Mouse (Mus musculus) adrenal gland, postnatal 36 days (tissue): ENCODE measurements at regions not wholly inside any gene's neighbourhood (a gene's known extent, or its start where the extent isn't known, plus 50 kb on each side); places are given as distances from the start of the nearest gene placed in this dataset.

Source experiments
- DNase-seq, 2 experiments: peaks; one replicate each; pipeline ENCODE4 v3.0.0; 2021; ENCODE audit warnings: mixed read lengths in 1 of 2

DNA sequence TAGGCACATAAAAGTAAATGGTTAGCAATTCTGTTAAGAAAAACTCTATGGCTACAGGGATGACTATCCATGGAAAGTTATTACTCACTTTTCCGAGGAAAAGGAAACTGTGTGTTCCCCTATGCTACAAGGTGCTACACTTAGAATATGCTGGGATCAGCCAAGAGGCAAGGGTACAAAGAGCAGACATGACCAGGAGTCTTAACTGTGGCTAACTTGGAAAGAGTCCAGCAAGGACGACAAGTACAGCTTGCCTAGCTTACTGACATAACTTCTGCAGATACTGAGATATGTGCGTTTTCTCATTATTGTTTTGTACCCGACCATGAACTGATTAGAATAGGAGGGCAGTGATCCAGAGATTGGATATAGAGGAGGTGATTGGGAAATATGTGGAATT is 296.4 kb downstream of the Gm16223 start:
- DNase-seq: no peak

DNA sequence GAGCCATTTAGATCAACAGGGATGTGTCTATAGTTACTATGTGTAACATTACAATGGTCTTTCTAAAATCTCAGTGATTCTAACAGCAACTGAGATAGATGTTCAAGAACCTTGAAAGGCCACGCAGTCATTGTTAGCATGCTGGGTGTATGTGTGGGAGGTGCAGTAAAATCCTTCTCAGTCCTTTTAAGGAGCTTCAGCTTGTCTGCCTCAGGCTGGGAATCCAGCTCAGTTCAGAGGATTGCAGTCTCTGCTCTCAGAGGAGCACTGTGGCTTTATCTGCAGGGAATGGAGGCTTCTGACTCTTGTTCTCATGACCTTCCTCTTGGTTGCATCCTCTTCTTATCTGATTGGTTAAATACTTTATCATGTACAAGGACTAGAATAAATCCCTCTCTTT is 320.2 kb downstream of the Gm16223 start:
- DNase-seq: no peak

DNA sequence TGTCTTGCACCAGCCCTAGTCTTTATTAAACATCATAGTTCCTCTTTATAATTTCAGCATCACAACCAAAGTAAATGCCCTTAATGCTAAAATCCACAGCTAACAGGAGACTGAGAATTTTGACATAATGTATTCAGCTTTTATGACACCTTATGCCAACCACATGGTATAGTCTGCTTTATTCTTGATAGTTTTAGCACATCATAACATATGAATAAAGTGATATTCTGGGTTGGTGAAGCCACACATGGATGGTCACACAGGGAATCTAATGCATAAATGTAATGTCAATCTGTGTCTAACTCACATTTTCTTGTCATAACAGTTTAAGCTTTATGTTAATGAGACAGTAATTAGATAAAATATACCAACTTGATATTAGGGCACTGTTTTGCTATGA is 328.9 kb downstream of the Gm16223 start:
- DNase-seq: no peak

DNA sequence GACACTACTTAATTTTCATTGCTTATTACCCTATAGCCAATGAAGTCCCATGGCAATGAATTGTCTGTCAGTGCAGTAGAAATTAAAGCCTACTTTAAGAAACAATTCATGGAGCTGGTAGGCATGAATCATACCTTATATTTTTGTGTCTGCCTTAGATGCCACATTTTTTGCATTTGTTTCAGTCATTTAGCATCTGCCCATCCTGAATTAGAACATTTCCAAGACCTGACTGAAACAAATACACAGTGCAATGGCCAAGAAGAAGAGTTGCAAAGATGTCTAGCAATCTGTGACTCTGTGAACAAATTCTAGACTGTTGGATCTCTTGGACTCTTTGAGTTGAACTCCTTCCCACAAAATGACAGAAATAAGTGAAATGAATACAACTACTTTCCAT is 342.2 kb downstream of the Gm16223 start:
- no peak for DNase-seq

DNA sequence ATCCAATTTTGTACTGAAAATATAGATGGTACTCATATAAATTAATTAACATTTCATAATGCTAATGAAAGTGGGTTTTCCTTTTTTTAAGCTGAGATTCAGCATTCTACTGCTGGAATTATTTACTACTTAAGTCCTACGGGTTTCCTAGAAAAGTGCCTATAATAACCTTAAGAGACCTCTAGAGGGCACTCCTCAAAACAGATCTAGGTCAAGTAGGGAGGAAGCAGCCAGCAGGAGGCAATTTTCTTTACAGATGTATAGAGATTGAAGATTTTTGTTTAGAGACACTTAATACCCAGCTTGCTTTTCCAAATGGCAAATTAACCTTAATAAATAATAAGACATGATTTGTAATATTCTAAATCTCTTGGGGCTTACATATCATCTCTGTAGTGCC is 344.5 kb downstream of the Gm16223 start:
- DNase-seq: peak in 1 of 2 experiments; percentile 1

DNA sequence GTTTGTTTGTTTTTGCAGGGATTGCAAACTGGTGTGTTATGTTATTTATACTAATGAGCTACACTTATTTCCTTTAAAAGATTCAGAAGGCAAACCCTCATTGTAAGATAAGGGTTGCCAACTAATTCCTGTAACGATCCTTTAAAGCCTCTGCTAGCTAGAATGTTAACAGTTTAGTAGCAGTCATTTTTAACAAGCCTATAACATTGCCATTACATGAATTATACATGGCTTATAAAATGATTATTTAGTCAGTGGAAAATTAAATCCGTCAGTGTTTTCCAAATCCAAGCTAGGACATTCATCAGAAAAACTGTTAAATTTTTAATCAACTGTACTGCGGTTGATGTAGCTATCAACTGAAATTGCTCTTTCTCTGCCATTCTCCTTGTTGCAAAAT is 358.1 kb downstream of the Gm16223 start:
- no peak for DNase-seq

DNA sequence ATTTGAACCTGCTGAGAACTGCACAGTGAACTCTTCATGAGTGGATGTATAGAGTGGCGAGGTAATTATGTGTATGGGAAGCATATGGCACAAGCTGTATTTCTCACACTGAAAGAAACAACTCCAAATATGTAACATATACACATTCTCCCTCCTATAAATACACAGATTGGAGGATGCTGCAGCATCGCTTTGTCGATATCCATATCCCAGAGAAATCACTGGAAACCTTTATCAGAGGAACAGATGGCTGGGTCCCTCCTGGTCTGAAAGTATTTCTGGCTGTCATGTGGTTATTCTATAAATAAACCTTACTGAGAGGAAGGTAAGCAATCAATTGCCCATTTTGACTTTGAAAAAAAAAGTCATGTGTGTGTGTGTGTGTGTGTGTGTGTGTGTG is 365.4 kb downstream of the Gm16223 start:
- DNase-seq: no peak

DNA sequence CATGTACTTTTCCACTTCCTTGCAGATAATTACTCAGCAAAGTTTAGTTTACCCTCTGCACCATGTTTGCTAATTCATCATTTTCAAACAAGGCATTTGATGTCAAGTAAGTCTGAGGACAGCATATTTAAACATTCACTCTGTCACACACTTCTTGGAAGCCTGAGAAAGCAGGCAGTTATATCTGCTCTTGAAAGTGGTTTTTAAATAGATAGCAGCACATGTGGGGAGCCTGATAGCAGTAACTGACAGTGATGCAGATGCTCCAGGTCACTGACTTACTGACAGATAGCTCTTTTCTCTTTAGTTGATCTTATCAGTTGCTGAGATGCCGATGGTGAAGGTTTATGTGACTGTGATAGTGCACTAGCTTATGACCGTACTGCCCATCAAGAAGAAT is 380.9 kb downstream of the Gm16223 start:
- no peak for DNase-seq

DNA sequence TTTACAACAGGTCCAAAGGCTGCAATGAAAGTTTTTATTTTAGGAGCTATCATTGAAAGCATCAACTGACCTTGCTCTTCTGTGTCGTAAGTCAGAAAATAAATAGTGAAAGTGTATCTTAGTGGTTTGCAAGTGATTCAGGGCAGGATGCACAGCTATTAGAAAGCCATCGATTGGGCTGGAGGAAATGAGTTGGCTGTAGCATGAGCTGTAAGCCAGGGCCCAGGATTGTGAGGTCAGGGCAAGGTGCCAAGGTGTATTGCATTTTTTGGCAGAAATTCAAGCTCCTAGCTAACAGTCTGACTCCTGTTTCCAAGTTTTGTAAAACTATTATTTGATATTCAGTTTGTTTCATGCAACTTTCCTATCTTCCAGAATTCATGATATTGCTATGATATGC is 381.8 kb downstream of the Gm16223 start:
- peak; percentile 49 to 69 for DNase-seq

DNA sequence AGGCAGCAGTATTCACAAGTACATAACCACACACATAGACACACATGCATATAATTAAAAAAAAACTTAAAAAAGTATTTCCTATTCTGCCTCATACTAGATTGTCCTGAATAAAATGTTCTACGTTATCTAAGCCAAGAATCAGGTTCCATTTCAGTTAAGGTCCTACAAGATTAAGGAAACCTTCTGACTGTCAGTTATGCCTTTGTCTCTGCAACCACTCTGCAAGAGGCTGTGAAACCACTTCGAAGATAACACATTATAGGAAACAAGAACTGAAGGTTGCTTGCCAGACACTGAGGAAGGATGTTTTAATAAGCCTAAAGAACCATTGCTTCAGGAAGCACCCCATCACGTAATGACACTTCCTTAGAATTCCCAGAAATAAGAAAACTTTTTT is 385.9 kb downstream of the Gm16223 start:
- DNase-seq: no peak

DNA sequence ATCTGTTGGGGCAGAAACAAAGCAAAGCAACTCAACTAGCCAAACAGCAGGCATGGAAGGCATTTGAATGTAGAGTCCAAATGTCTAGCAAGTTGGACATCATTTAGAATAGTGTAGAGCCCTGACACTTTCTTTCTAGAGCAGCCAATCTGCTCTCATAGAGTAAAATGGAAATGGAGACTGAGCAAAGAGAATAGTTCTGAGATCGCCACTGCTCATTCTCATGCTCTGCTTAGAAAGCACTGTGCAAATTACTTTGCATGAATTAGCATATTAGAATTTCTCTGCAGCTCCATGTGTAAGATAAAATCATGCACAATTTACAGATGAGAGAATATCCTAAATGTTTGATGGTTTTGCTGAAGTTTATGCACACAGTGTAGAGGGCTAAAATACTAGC is 393.4 kb downstream of the Gm16223 start:
- DNase-seq: no peak

DNA sequence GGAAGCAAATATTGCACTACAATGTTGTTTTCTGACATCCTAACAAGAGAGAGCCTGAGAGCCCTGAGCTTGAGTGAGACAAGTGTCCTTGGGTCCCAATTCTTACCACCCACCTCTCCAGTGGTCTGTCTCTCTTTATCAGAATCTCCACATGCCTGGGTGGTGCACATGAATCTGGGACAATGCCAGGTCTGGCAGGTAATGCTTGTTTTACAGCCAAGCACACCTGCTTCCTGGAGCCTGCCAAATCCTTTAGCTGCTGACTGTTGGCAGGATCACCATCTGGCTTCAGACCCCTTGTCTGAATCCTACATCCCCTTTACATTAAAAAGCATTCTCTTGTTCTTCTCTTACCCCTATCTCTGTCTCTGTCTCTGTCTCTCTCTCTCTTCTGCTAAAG is 397.1 kb downstream of the Gm16223 start:
- no peak for DNase-seq

DNA sequence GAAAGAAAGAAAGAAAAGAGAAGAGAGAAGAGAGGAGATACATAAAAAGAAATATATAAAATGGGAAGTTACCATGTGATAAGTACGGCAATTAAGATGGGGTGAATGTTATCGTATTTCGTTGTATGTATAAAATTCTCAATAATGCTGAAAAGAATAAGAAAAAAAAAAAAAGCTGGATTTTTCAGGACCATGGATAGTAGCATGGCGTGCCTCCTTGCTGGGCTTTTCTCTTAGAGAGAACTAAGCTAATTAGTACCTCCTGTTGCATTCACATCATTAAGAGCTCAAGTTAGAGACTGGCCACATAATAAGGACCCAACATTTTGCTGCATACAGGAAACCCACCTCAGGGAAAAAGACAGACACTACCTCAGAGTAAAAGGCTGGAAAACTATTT is 405.7 kb downstream of the Gm16223 start:
- no peak for DNase-seq

DNA sequence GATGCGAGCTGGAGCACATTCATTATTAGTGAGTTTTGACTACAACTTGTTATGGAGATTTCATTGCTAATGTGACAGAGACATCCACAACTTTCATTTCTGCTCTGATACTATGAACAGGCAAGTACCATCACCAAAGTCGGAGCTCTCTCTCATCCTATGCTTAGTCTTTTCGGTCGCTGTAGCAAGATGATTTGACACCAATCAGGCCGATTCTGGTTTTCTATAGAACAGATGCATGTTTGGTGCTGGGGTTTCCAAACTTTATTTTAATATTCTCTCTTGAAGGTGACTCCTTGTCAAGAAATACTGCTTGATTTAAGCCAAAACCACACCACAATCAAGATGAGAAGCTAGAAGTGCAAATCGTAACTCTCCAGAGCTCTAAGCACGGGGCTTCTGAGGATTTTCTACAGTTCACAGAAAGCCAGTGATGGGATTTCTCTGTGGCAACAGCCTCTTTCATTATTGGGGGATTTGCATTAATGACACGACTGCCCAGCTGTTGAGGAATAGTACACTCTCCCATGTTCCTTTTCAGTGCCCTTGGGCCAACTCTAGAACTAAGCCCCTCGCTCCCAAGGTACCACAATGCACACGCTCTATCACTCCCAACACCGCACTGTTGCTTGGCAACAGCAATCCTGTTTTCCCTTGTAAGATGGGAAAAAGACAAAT is 434.5 kb downstream of the Gm16223 start:
- DNase-seq: no peak

DNA sequence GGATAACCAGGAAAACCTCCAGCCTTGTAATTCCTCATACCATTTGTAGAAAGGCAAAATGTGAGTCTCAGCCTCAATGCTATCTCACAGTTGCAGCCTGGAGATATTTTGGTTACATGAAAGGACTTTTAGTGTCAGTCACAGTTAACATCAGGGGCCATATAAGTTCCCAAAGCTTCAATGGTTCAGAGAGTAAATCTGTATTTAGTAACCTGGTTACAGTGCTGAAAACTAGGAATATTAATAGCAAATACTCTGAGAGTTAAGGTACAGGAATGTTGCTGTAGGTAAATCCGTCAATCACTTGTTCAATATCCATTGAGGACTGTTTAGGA is 435.0 kb downstream of the Gm16223 start:
- no peak for DNase-seq

DNA sequence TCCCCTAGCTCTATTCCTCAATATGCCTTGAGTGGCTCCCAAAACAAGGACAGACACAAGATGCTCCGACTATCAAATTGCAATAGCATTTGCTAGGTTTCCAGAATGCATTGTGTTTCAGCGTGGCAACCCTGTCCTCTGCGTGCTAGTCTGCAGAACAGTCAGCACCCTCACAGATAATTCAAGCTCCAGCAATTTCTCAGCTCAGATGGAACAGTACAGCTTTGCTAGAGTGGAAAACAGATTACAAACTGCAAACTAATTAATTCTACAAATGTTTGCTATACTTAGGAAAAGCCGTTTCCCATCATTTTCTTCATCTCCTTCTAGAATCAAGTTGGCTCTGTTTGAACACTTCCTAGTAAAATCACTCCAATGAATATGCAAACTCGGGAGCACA is 441.4 kb downstream of the Gm16223 start:
- no peak for DNase-seq

DNA sequence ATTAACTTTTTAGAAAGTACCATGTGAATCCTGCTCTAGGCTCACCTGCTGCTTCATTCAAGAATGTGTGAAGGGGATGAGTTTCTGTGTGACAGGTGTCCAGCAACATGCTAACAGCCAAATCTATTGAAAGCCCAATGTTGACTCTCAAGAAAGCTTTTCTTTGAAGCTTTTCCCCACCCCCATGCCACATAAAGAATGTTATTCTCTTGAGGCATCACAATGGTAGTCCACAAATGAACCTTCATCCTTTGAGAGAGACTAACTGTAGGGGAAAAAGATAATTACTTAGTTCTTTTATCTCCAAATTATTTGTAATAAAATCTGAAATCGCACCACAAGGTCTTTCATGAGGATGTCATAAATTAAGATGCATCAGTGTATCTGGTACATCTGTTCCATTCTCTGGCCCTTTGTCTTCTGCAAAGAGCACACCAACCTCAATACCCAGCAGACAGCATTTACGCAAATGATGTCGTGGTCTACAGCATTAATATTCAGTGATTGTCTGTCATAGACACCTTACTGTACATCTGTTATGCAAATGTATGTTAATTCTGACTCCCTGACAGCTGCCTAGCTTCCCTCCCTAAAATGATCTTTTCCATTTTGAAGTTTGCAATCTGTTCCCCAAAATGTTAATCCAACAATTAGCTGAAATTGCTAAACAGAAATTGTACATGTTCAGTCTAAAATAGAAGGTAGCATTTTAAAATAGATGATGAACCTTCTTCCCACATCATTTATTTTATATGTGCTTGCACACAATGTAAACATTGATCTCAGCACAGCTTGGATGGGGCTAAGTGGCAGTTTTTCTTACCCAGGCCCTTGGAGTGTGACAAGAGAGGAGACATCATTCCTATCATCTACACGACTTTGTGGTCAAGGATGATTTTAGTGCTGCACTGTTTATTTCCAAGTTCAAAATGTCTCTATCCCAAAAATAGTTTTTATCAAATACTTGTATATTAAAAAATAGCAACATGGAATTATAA is 455.7 kb downstream of the Gm16223 start:
- DNase-seq: no peak

DNA sequence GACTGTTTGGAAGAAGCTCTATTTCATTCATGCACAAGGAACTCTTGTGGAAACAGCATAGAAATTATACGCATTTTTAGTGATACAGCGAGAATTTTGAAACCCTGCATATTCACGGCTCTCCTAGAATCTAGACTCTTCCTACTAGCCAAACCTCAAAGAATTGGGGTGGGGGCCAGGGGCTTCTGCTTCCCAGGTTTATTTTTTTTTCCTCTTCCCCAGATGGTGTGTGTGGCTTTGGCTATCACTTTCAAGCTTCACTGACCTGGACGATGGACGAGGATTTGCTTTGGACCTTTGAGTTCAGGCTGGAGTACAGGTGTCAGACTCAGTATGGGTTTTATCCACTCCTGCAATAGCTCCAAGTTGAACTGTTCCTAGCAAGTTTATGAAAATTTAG is 457.7 kb downstream of the Gm16223 start:
- no peak for DNase-seq

DNA sequence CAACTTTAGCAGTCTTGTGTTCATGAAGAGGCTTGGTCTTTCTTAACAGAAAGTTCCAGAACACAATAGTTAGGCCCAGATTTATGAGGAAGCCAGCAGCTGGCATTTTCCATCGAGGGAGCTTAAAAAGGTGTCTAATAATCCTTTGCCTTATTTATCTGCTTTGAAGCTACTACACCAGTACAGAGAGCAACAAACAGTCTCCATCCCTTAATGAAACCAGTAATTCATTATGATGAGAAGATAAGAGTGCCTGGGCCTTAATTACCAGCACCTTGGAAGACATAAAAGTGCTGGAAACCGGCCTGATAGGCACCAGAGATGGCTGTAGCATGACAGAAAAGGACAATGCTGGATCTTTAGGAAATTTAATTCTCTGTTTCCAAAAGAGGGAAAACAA is 492.8 kb downstream of the Gm16223 start:
- no peak for DNase-seq

DNA sequence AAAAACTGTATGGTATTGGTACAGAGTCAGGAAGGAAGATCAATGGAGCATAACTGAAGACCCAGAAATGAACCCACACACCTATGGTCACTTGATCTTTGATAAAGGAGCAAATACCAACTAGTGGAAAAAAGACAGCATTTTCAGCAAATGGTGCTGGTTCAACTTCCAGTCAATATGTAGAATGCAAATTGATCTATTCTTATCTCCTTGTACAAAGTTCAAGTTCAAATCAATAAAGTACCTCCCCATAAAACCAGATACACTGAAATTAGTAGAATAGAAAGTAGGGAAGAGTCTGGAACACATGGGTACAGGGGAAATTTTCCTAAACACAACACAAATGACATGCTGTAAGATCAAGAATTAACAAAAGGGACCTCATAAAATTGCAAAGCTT is 495.6 kb downstream of the Gm16223 start:
- no peak for DNase-seq

DNA sequence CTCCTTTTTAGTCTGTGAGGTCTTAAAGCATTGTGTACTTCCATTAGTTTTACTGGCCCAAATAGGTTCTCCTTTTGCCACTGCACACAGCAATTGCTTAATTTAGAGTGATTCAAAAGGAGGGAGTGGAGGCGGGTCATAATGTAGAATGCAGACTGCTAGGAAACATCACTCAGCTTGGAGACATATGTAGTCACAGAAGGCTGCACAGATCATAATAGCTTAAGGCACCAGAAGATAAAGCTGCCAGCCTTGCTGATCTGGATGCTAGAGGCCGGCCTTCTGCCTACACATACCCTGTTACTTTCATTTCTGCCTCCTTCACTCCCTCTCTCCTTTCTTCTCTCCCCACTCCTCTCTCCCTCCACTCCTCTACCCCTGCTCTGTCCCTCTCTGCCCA is 508.2 kb downstream of the Gm16223 start:
- no peak for DNase-seq

DNA sequence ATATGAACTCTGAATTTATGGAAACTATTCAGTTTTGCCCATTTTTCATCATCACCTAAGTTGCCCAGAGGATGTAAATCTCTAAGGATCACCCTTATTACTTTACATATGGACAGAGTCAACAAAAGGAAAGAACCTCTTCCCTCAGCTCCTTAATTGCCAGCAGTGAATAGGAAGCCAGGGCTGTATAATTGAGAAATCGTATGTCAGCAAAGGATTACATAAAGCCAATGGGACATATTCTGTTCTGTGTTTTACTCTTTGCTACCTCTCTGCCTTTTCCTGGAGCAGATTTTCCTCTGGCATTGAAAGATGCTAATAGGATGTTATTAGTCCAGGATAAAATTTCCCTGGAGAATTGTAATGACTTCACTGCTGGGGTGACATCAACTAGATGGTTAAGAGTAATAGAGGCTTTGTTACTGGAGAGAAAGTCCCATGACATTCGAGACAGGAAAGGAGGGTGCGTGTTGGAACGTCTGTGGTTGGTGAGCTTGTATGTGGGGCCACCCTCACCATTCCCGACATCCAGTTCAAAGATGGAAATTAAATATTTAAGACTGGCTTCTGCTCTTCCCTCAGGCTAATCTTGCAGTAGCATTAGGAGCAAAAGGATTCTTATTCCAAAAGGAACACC is 510.6 kb downstream of the Gm16223 start:
- DNase-seq: no peak

DNA sequence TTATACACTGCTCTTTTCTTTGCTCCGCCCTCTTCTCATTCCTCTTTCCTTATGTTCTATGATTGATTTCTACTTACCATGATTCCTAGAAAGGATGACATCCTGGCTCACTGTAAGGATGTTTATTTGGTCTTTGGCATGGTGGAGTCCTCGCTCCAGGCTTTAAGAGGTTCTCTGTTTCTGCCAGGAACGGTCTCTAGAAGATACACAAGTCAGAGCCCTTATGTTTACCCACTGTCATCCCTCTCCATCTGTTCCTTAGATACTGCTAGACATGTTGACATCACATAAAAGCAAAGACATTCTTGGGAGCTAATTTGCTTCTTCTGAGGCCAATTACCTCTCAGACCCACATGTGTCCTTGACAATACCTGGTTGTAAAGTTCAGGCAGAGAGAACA is 552.9 kb downstream of the Gm16223 start:
- no peak for DNase-seq
